29 mouse cellular contexts compared by ENCODE assay signal in genomic region chr6:54464926-54465325, GRCm38 (mm10). TPM values are rescaled to one million over a fixed set of nuclear protein-coding genes. Genes with fewer than 3 reads are reported as not detected.
DNase-seq lines count a peak whose midpoint lies in the region; ATAC-seq and TF ChIP-seq lines count a peak whose summit lies in the region.
"Had no signal": no experiment of that assay in that cellular context is flagged by ENCODE, and none has a peak within 500 bp of the region (broad histone marks: within the 10 kb centered on the region; RNA-seq: fewer than 3 reads in every experiment).

No protein-coding gene starts in this region.

- no peaks in the 10 kb centered on the region for H3K36me3 ChIP-seq in forebrain, embryonic 11.5 days (ENCODE audit: control insufficient read depth, insufficient read depth, low read length)
- no peaks in the 10 kb centered on the region for H3K36me3 ChIP-seq in forebrain, embryonic 12.5 days (replicated peaks)
- no peaks in the 10 kb centered on the region for H3K36me3 ChIP-seq in heart, embryonic 12.5 days
- no peaks in the 10 kb centered on the region for H3K36me3 ChIP-seq in heart, embryonic 10.5 days
- no peaks in the 10 kb centered on the region for H3K36me3 ChIP-seq in heart, postnatal 0 days (replicated peaks; ENCODE audit: control insufficient read depth, insufficient read depth, low read length)
- H3K36me3 ChIP-seq: embryonic facial prominence, embryonic 10.5 days; embryonic facial prominence, embryonic 13.5 days; G1E; hindbrain, embryonic 12.5 days; hindbrain, embryonic 15.5 days had no signal

- no peak overlapping the region for H3K4me3 ChIP-seq in forebrain, embryonic 11.5 days (ENCODE audit: low read depth, low read length)
- no peak overlapping the region for H3K4me3 ChIP-seq in forebrain, embryonic 12.5 days (replicated peaks)
- no peak overlapping the region for H3K4me3 ChIP-seq in heart, embryonic 12.5 days
- no peak overlapping the region for H3K4me3 ChIP-seq in heart, embryonic 10.5 days
- H3K4me3 ChIP-seq in heart, postnatal 0 days (ENCODE audit: low read depth, low read length) = no peak overlapping the region
- H3K4me3 ChIP-seq: embryonic facial prominence, embryonic 10.5 days; embryonic facial prominence, embryonic 13.5 days; erythroblast, embryonic 14.5 days; gastrocnemius, adult 2 months; hindbrain, embryonic 12.5 days; hindbrain, embryonic 15.5 days had no signal

- H3K9ac ChIP-seq in forebrain, embryonic 11.5 days (ENCODE audit: low read length) = no peak overlapping the region
- H3K9ac ChIP-seq in forebrain, embryonic 12.5 days = no peak overlapping the region
- H3K9ac ChIP-seq in heart, embryonic 12.5 days = no peak overlapping the region
- no peak overlapping the region for H3K9ac ChIP-seq in heart, postnatal 0 days (replicated peaks; ENCODE audit: low read depth, low read length)
- H3K9ac ChIP-seq: embryonic facial prominence, embryonic 13.5 days; forebrain, postnatal 0 days; hindbrain, embryonic 12.5 days; hindbrain, embryonic 15.5 days had no signal

- H3K27ac ChIP-seq in forebrain, embryonic 11.5 days (ENCODE audit: low read depth, low read length) = no peak overlapping the region
- H3K27ac ChIP-seq in forebrain, embryonic 12.5 days = no peak overlapping the region
- peak overlapping the region; percentile 30; the same call in 1 of the 2 replicates for H3K27ac ChIP-seq in heart, embryonic 12.5 days (ENCODE audit: poor library complexity, severe bottlenecking)
- no peak overlapping the region for H3K27ac ChIP-seq in heart, embryonic 10.5 days
- peak overlapping the region; percentile 35; the same call in 1 of the 2 replicates for H3K27ac ChIP-seq in heart, postnatal 0 days (ENCODE audit: low read depth)
- H3K27ac ChIP-seq: embryonic facial prominence, embryonic 10.5 days; embryonic facial prominence, embryonic 13.5 days; hindbrain, embryonic 12.5 days; hindbrain, embryonic 15.5 days had no signal

- no peak overlapping the region for H3K4me2 ChIP-seq in forebrain, embryonic 11.5 days (ENCODE audit: low read depth, low read length, severe bottlenecking)
- H3K4me2 ChIP-seq in forebrain, embryonic 12.5 days = no peak overlapping the region
- H3K4me2 ChIP-seq in heart, embryonic 12.5 days = no peak overlapping the region
- H3K4me2 ChIP-seq in heart, postnatal 0 days (ENCODE audit: low read depth, low read length) = no peak overlapping the region
- H3K4me2 ChIP-seq: embryonic facial prominence, embryonic 13.5 days; hindbrain, embryonic 12.5 days; hindbrain, embryonic 15.5 days had no signal

- TF ChIP-seq CTCF in heart, postnatal 0 days (IDR thresholded peaks at IDR 0.05; ENCODE audit: low read depth) = no peak

- intact Hi-C loops in heart, postnatal 36 days (cut with DNase I) = no loop called here

- ATAC-seq in forebrain, embryonic 11.5 days (replicated peaks; ENCODE audit: low FRiP score) = no peak
- ATAC-seq in forebrain, embryonic 12.5 days (ENCODE audit: low FRiP score) = no peak
- no peak for ATAC-seq in heart, embryonic 12.5 days (ENCODE audit: insufficient number of reproducible peaks, low FRiP score)
- no peak for ATAC-seq in heart, postnatal 0 days (ENCODE audit: insufficient read depth, low read depth)
- ATAC-seq: forebrain, embryonic 14.5 days; forebrain, postnatal 0 days; intestine, postnatal 0 days; Patski had no signal

- no peaks in the 10 kb centered on the region for H3K27me3 ChIP-seq in forebrain, embryonic 11.5 days (ENCODE audit: control insufficient read depth, insufficient read depth, low read length)
- H3K27me3 ChIP-seq in forebrain, embryonic 12.5 days = 0 out of 2 replicates have a peak, but pooled peaks cover 3% of the 10 kb centered on the region
- no peaks in the 10 kb centered on the region for H3K27me3 ChIP-seq in heart, embryonic 12.5 days (replicated peaks)
- H3K27me3 ChIP-seq in heart, embryonic 10.5 days (ENCODE audit: insufficient read depth, poor library complexity, severe bottlenecking) = no peaks in the 10 kb centered on the region
- H3K27me3 ChIP-seq in heart, postnatal 0 days (ENCODE audit: control insufficient read depth, insufficient read depth, low read length) = no peaks in the 10 kb centered on the region
- H3K27me3 ChIP-seq: CH12.LX; embryonic facial prominence, embryonic 13.5 days; hindbrain, embryonic 12.5 days; hindbrain, embryonic 15.5 days had no signal

- WGBS in forebrain, embryonic 11.5 days = 85% methylated on average over 4 of the region's 4 CpGs
- WGBS in forebrain, embryonic 12.5 days = 84% methylated on average over 4 of the region's 4 CpGs
- 56% methylated on average over 4 of the region's 4 CpGs for WGBS in heart, embryonic 12.5 days
- WGBS in heart, embryonic 10.5 days = 50% methylated on average over 4 of the region's 4 CpGs
- WGBS in heart, postnatal 0 days = 50% methylated on average over 4 of the region's 4 CpGs

- TF ChIP-seq EP300 in heart, postnatal 0 days (IDR thresholded peaks at IDR 0.05; ENCODE audit: low read depth) = no peak

- H3K4me1 ChIP-seq in forebrain, embryonic 11.5 days (replicated peaks; ENCODE audit: control insufficient read depth, insufficient read depth, low read length) = no peaks in the 10 kb centered on the region
- peaks cover 9% of the 10 kb centered on the region; the same call in 1 of the 2 replicates for H3K4me1 ChIP-seq in forebrain, embryonic 12.5 days
- H3K4me1 ChIP-seq in heart, embryonic 12.5 days (replicated peaks) = peaks cover 60% of the 10 kb centered on the region
- H3K4me1 ChIP-seq in heart, embryonic 10.5 days = peaks cover 34% of the 10 kb centered on the region
- peaks cover 47% of the 10 kb centered on the region for H3K4me1 ChIP-seq in heart, postnatal 0 days (ENCODE audit: control insufficient read depth, insufficient read depth)
- H3K4me1 ChIP-seq: hindbrain, embryonic 12.5 days had no signal

- H3K9me3 ChIP-seq in forebrain, embryonic 11.5 days (ENCODE audit: control insufficient read depth, low read length) = no peaks in the 10 kb centered on the region
- no peaks in the 10 kb centered on the region for H3K9me3 ChIP-seq in forebrain, embryonic 12.5 days
- 0 out of 2 replicates have a peak, but pooled peaks cover 4% of the 10 kb centered on the region for H3K9me3 ChIP-seq in heart, embryonic 12.5 days (replicated peaks)
- no peaks in the 10 kb centered on the region for H3K9me3 ChIP-seq in heart, embryonic 10.5 days
- no peaks in the 10 kb centered on the region for H3K9me3 ChIP-seq in heart, postnatal 0 days (replicated peaks; ENCODE audit: control insufficient read depth, low read length)
- H3K9me3 ChIP-seq: embryonic facial prominence, embryonic 10.5 days; embryonic facial prominence, embryonic 13.5 days; hindbrain, embryonic 12.5 days; hindbrain, embryonic 15.5 days had no signal

- DNase-seq in forebrain, embryonic 11.5 days (ENCODE audit: low spot score) = peak; percentile 31
- DNase-seq in heart, embryonic 10.5 days (ENCODE audit: low spot score) = no peak
- DNase-seq in heart, postnatal 0 days (ENCODE audit: low spot score) = no peak
- DNase-seq in heart, postnatal 36 days = no peak
- DNase-seq: adrenal gland, adult 2 months; adrenal gland, postnatal 14 days; B cell, adult 2 months; cerebellum, adult 11-12 months; cerebellum, adult 8-10 months; cerebellum, postnatal 10 days; cerebellum, postnatal 36 days; embryo, embryonic 11 days; forebrain, postnatal 0 days; gastrocnemius, adult 2 months; gastrocnemius, postnatal 14 days; kidney, adult 2 months had no signal

RNA-seq across cellular contexts. Expression of gene Wipf3, which starts 35.5 kb away (rescaled TPM):
- polyA plus RNA-seq in forebrain, embryonic 11.5 days (2014; fragmentation: Nextera tagmentation; extraction: Ambion mirVana) = 0.96 and 1.3 TPM in 2 replicates
- polyA plus RNA-seq in forebrain, embryonic 12.5 days (2016; fragmentation: Nextera tagmentation; extraction: Ambion mirVana) = 1.6 and 1.7 TPM in 2 replicates
- polyA plus RNA-seq in heart, embryonic 12.5 days (2016; fragmentation: Nextera tagmentation; extraction: Ambion mirVana) = 4.8 and 4.9 TPM in 2 replicates
- polyA plus RNA-seq in heart, embryonic 10.5 days (2016; fragmentation: Nextera tagmentation; extraction: Ambion mirVana) = 1.0 and 1.8 TPM in 2 replicates
- 5.3 and 5.8 TPM in 2 replicates for total RNA-seq in heart, postnatal 0 days (2014; rRNA removed; ENCODE audit: low replicate concordance)
- 2.3 and 2.5 TPM in 2 replicates for polyA plus RNA-seq in heart, postnatal 0 days (2015; fragmentation: Nextera tagmentation; extraction: Ambion mirVana)
- 10 to 100 TPM; 37.7 to 40.2 TPM for total RNA-seq in heart, postnatal 36 days (2021)
- total RNA-seq: hematopoietic stem cell, adult 5-6 weeks had no signal
- polyA plus RNA-seq: erythroblast, embryonic 14.5 days; G1E had no signal

Comparison
In these comparisons a context has a peak if more than half of its experiments do, and no peak if none do; other contexts are left out.
1. H3K27ac ChIP-seq: peak in heart, embryonic 12.5 days (single experiment) and heart, postnatal 0 days (single experiment); none in forebrain, embryonic 11.5 days (single experiment), forebrain, embryonic 12.5 days (single experiment) and heart, embryonic 10.5 days (single experiment).